Mouse (Mus musculus): ENCODE measurements around the gene Slc30a2.

DNA sequence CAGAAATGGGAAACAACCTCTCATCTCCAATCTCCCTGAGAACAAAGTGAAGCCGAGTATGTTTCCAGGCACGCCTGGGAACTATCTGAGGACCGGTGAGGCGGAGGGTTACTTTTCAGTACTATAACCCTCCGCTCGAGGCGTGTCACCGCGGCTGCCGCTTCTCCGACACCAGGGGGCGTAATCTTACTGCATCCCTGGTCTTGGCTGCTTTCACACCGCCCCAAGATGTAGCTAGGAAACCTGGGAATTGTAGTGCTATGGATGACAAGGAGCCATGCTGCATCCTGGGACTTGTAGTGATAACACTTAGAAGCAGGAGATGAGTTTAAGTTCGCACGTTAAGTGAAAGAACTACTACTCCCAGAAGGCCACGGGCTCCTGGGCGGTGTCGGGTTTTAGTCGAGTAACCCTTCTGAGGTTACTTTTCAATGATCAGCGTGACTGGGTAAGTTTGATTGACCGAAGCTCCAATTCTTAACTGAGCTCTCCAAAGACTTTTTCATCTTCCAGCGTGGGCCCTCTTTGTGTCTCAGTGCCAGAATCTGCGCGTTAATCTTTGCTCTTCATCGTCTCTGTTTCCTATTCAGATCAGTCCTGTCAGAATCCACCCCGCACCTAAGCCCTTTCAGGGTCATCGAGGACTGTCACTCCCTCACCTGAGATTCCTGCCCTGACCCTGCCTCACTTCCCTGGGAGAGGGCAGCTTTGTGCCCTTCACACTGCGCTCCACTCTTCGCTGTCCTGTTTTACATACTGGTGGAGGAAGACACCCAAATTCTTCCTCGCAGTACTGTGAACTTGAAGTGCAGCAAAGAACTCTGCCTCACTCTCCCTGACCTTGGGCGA is 53.2 kb downstream of the Slc30a2 start, which contains the start of gene Pafah2:
- TF ChIP-seq CTCF (IDR thresholded peaks at IDR 0.05; ENCODE audit: low read depth): peak; percentile 99
- TF ChIP-seq EP300 (IDR thresholded peaks at IDR 0.05; ENCODE audit: low read depth): peak; percentile 65; the same call in 1 of the 2 replicates

Measured in heart, postnatal 0 days (tissue).